Mouse (Mus musculus): ENCODE data around the gene Nptx2. TPM values are rescaled to one million over a fixed set of nuclear protein-coding genes. Genes with fewer than 3 reads are reported as not detected.

Gene Nptx2
- polyA plus RNA-seq (2017; shearing (Covaris generic)): not detected

GRCm38 (mm10) chr5:144545653-144546422 is at the start of gene Nptx2:
Gene Nptx2, plus strand, starts transcription at chr5:144545902.

Other genes with a start within 250 kb of the Nptx2 start
- 0.76 TPM for gene Baiap2l1, start 187.8 kb upstream of the Nptx2 start, polyA plus RNA-seq (2017; shearing (Covaris generic))
- not detected for gene Tmem130, start 215.9 kb downstream of the Nptx2 start, polyA plus RNA-seq (2017; shearing (Covaris generic))
- gene Trrap, start 221.8 kb downstream of the Nptx2 start, polyA plus RNA-seq (2017; shearing (Covaris generic)): 47.4 TPM